Mouse (Mus musculus): ENCODE measurements around the gene Tmem141. TPM values are rescaled to one million over a fixed set of nuclear protein-coding genes. Genes with fewer than 3 reads are reported as not detected.

Tmem141 gene
- total RNA-seq, 2 experiments from 2014 or later, result 3.0 to 5.9 TPM

DNA sequence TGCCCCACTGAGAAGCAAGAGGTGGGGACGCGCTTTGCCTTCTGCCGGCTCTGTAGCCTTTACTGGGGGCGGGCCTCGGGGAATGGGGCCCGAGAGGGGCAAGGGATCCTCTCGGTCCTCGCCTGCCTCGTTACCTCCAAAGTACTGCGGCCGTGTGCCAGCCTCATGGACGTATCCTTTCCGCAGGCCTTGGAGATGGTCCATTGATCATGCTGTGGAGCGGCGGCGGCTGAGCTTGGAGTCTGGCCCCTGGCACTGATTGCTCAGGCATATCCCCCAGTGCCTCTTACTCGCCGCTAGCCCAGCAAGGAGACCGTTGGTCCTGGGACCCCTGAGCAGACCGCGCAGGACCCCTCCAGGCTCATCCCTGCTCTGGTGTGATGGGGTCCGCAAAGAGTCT is 5.4 kb downstream of the Tmem141 start:
- ATAC-seq (replicated peaks; ENCODE audit: low FRiP score, low TSS enrichment, poor library complexity, severe bottlenecking), result no peak

DNA sequence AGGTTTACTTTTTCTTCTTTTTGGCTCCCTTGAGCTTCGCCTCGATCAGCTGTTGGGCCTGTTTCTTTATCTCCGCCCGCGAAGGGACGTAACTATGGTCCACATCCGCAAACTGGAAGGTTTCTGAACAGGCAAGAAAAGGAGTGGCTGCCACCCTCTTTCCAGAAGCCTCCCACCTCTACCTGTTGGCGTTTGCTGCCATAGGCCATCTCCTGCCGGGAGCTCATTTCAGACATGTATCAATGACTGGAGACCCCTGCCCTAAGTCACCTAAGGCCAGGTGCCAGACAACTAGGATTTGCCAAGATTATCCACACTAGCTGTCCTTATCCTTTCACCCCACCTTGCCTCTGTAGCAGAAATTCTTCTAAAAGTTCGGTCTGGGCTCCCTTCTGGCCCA is 13.1 kb downstream of the Tmem141 start:
- peak; percentile 9; the same call in 1 of the 2 replicates for ATAC-seq (replicated peaks; ENCODE audit: low FRiP score, low TSS enrichment, poor library complexity, severe bottlenecking)

DNA sequence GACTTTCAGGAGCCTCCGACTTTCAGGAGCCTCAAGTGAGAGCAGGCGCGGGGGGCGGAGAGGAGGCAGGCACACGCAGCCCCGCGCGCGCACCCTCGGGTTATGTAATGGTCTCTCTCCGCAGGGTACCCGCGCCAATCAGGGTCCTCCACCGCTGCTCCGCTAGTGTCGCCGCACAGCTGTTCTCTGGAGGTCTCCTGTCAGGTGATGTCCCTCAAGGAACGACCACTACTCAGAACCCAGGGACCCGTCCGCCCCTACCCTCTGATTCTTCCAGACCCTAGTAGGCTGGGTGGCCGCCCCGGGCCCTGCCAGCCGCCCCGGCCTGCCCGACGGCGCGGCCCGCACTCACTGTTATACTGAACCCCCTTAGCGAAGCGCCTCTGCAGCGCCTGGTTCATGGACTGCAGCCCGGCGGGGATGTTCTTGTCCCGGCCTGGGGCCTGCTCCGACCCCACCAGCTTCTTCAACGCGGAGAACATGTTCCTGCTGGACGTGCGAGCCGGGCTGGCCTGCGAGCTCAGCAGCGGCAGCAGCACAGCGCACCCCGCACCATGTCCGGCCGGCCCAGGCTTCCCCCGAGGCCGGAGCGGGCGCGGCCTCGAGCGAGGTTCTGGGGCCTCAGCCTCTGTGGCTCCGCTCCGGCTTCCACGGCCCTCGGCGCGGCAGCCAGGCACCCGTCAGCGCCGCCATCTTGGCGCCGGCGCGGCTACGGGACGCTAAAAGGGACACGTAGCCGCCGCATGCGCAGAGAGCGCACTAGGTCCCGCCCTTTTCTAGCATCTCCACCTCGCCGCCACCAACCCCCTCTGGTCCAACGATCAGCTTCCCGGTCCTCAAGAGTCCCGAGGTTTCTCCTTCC is 13.8 kb downstream of the Tmem141 start, which contains the start of gene Rabl6:
Rabl6 (minus strand) TSS at position 761 of the 862 bp plus-strand sequence.
- ATAC-seq (replicated peaks; ENCODE audit: low FRiP score, low TSS enrichment, poor library complexity, severe bottlenecking), result peak; percentile 80

DNA sequence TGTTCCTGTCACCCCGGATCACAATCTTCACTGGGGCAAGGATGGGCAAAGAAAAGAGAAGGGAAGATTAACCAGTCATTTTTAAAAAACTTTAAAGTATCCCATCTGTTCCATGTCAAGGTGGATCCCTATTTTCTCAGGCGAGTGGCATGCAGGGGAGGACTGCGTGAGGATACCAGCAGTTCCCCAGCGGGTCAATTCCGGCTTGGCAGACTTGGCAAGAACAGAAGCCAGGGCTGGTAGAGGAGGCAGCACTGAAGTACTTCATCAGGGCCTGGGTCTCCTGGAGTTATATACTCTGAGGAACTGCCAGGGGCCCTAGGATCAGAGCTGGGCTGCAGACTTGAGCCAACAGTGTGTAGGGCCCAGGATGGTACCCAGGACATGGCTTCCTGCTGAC is 19.3 kb downstream of the Tmem141 start:
- ATAC-seq (replicated peaks; ENCODE audit: low FRiP score, low TSS enrichment, poor library complexity, severe bottlenecking), result no peak

DNA sequence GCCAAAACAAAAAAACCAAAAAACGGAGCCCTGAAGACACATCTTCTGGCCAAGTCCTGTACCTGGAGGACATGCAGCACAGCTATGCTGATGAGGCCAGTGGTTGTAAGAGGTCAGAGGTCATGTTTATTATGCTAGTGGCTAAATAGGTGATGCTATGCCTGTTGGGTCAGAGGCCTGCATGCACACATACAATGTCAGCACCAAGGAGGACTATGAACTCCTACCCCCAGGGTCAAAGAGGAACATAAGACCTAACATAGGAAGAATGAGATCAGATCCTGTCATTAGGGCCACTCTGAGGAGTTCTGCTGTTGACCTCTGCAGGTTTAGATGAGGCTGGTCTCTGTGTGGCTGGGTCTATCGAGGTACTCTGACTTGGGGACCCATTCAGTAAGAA is 21.8 kb downstream of the Tmem141 start:
- no peak for ATAC-seq (replicated peaks; ENCODE audit: low FRiP score, low TSS enrichment, poor library complexity, severe bottlenecking)

DNA sequence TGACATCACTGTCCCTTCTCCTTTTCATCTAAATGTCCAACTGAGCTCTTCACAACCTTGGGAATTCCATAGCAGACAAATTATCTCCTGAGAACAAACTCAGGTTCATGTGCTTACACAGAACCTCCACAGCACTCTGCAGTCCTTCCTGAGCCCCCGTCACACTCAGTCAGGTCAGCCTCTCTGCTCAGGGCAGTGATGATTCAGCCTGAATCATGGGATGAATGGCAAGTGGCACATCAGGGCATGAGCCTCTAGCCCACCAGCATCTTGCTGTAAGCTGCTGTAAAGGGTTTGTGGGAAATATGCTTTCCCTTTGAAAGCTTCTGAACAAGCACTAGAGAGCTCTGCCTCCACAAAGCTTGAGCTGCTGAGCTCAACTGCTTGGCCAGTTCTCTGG is 23.1 kb downstream of the Tmem141 start:
- ATAC-seq (replicated peaks; ENCODE audit: low FRiP score, low TSS enrichment, poor library complexity, severe bottlenecking), result no peak

DNA sequence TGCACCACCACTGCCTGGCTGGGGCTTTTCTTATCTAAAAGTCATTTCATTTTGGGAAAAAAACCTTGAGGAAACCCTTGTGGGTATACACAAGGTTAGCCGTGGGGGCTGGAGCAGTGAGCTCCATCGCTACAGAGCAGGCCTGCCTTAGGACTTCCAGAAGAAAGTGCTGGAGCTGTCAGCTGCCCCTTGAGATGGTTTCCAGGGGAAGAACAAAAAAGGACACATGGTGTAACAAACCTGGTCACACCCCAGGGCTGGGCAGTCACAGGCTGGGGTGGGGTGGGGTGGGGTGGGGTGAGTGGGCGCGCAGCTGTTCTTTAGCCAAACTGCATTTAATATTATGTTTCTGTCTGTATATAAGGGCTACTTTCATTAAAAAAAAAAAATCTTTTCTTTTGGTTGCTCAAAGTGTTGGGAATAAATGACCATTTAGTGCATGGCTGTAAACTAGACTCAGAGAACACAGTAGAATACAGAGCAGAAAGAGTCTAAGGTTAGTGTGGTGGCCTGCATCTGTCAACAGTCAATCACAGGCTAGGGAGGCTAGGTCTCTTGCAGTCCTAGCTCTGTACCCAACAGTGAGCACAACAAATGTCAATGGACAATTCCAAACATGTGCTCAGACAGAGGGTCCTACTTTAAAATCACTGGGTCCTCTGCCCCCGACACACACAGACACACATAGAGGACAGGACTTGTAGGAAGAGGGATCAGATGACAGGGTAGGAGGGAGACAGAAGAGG is 24.9 kb downstream of the Tmem141 start:
- no peak for ATAC-seq (replicated peaks; ENCODE audit: low FRiP score, low TSS enrichment, poor library complexity, severe bottlenecking)

DNA sequence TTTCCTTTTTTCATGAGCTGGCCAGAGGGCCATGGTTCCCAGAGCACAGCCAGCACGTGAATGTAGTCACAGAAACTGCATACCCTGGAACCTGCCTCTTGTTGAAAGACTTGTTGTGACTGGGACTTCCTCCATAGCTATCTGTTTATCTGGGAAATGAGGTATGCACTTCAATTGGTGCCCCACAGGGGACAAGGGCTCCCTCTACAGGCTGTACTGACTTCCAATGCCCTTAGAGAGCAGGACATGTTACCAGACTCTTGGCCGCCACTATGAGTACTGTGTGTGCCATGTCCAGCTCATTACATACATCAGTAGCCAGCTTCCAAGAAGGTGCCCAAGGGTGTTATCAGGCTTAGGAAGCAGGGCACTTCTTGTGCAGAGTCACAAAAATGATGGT is 29.9 kb downstream of the Tmem141 start:
- peak; percentile 64 for ATAC-seq (replicated peaks; ENCODE audit: low FRiP score, low TSS enrichment, poor library complexity, severe bottlenecking)

DNA sequence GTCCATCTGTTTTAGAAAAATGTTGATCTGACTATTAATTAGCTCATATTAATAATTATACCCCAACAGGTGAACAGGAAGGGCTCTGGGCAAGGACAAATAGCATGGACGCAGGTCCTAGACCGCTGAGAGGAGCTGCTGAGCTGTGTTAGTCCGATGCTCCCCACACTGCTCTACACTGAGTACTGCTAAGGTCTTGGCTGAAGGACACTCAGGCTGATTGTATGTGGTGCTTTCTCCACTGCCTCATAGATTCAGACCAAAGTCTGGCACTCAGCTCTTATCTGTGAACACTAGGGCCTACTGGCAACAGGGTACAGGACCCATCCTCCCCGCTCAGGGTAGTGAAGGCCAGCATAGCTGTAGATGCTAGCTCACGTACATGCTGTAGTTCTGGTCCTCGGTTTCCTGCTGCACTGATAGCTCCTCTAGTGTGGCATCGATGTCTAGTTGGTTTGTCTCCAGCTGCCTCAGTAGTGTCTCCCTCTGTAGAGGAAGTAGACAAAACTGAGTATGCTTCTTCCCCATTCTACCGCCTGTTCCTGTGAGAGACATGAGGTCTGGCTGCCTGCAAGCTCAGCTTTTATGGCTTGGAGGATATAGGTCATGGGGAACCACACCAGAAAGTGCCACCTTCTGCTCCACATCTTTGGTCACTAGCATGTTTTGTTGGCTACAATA is 33.4 kb downstream of the Tmem141 start:
- no peak for ATAC-seq (replicated peaks; ENCODE audit: low FRiP score, low TSS enrichment, poor library complexity, severe bottlenecking)

DNA sequence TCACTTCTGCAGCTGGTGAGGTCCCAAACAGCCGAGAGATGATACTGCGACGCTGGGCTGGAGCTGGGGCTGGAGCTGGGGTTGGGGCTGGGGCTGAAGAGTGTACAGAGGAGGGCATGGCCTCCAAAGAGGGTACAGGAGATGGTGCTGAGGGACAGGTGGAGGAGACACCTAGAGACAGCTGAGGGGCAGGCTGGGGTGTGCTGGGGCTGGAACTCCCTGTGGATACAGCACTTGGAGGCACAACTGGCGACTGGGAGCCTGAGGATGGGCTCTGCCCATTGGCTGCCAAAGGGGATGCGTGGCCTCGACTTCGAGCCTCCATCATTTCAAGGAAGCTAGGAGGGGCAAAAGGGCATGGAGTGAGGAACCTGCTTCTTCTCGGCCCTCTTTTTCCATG is 34.5 kb downstream of the Tmem141 start:
- ATAC-seq (replicated peaks; ENCODE audit: low FRiP score, low TSS enrichment, poor library complexity, severe bottlenecking), result no peak

DNA sequence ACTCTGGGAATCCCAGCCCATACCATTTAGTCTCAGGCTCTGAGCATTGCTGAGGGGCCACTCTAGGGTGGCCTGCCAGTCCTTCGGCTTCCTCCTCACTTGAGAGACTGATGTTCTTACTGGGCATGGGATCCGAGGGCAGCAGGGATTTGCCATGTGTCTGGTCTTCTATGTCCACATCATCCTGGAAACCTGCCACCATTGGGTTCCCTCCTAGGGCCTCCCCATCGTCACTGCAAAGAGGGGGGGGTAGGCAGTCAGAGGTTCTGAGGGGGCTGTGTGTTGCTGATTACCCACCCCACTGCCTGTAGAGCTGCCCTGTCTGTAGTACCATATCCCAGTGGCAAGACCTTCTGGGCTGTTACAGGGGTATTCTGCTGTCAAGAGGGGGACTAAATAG is 36.2 kb downstream of the Tmem141 start:
- ATAC-seq (replicated peaks; ENCODE audit: low FRiP score, low TSS enrichment, poor library complexity, severe bottlenecking), result no peak

DNA sequence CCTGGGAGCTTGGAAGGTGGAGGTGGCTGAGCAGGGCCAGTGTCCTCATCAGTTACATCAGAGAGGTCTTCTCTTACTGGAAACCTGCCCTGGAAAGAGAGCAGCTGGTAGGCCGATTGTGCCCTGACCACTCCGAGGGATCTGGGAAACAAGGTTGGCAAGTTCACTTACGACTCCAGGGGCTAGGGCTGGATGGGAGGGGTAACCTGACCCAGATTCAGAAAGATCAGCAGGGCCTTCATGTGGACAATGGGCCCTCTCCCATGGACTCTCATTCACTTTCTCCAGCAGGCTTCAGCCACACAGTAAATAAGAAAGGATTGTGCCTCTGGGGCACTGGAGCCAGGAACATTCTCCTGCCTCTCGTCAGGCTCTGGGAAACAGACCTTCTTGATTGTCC is 36.9 kb downstream of the Tmem141 start:
- no peak for ATAC-seq (replicated peaks; ENCODE audit: low FRiP score, low TSS enrichment, poor library complexity, severe bottlenecking)

DNA sequence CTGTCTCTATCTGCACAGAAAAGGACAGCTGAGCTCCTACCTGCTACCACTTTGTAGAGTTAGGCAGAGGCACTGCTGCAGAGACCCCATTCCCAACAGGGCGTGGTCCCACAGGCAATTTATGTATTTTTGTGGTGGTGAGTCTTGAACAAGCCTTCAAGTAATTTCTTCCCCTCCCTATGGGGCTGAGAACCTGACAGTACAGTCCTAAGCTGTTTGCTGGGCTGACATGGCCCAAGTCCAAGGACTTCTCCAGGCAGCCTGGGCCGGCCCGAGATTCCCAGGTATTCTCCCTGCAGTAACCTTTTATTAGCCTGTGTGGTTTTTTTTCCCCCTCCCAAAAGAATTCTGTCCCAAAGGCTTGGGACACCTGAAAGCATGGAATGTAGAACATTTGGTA is 37.7 kb downstream of the Tmem141 start:
- no peak for ATAC-seq (replicated peaks; ENCODE audit: low FRiP score, low TSS enrichment, poor library complexity, severe bottlenecking)

DNA sequence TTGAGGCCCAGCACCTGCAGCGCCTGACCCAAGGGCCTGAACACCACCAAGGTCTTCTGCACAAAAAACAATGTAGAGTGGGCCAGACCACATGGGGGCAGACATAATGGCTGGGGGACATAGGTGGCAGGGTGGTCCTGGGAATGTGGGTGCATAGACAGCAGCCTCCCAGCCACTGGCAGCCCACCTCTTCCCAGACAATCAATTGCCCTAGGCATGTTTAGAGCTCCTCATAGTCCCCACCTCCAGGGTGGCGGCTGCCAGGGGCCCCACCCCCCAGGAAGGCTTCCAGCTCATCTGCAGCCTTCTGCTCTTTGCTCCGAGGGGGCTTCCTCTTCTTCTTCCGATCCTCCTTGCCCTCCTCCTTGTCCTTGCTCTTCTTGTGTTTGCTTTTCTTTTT is 38.2 kb downstream of the Tmem141 start:
- no peak for ATAC-seq (replicated peaks; ENCODE audit: low FRiP score, low TSS enrichment, poor library complexity, severe bottlenecking)

DNA sequence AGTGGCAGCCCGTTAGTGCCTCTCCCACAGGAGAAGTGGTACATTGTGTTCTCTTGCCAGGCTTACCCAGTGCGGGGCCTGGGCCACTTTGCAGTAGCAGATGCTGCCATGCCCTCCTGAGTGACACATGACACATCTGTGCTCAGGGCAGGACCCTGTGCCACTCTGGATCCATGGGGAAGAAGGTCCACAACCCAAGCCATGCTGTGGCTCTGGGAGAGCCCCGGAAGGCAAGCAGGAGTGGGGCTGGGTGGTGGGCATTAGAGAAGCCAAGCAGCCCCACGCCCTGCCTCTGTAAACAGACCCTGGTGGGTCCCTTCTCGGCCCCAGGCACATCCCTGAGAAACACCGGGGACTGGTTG is 38.7 kb downstream of the Tmem141 start:
- ATAC-seq (replicated peaks; ENCODE audit: low FRiP score, low TSS enrichment, poor library complexity, severe bottlenecking), result no peak

DNA sequence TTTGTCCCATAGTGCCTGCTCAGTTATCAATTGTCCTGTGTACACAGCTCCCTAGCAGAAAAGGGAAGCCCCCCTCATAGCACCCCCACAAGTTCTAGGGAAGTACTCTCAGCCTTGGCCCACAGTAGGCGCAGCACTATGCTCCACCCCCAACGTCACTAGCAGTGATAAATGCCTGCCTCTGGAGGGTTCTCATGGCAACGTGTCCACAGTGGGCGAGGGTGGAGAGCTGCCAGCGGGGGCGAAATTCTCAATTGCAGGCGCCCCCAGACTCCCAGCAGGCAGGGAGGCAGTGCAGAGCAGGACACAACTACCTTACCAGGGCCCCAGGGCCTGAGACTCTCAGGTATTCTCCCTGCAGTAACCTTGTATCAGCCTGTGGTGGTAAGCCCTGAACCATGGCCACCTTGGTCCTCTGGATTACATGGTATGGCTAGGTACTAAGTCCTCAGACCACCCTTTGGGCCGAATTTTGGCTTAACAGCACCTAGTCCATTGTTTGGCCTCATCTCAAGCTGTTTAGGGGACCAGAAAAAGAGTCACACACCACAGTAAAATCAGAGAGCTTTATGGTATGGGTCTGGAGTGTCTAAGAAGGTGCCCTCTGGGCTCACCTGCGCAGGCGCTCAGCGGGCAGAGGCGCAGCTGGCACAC is 39.2 kb downstream of the Tmem141 start:
- ATAC-seq (replicated peaks; ENCODE audit: low FRiP score, low TSS enrichment, poor library complexity, severe bottlenecking), result no peak; the same call in 1 of the 2 replicates

DNA sequence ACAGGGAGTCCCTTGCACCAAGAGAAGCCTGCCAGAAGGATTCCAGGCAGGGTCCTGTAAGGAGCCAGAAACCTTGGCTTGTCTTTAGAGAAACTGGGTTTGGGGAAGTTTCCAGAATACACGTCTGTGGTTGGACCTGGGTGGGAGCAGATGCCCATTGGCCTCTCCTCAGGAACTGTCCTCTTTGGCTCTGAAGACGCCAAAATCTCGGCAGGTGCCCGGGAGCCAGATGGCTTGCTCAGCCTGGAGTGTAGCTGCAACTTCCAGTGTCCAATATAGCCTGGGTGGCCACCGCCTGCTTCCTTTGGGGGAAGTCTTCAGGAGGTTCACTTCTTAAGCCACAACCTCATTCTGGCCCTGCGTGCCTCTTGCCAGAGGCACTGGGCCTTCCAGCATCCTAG is 39.9 kb downstream of the Tmem141 start:
- ATAC-seq (replicated peaks; ENCODE audit: low FRiP score, low TSS enrichment, poor library complexity, severe bottlenecking), result no peak

DNA sequence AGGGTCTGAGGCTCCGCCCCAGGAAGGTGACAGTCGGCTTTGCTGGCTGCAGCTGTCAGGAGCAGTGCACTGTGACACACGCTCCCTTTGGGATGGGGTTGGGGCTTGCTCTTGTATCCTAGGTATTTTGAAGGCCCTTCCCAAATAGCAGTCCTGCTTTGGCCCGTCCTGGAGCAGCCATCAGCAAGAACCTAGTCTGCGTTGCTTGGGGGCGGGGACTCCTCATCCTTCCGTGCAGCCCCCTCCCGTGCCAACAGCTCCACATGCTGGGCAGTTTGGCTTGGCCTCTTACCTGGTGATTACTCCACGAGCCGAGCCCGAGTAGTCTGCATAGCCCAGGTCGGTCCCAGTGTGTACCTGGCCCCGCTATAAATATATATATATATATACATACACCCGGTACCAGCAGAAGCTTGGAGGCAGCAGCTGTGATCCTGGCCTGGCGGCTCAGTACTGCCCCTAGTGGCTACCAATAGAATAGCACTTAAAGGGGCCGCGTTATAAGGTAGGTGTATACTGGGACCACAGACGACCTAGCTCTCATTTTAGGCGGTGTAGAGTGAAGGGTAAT is 40.4 kb downstream of the Tmem141 start, which contains the start of gene Ajm1:
Ajm1 (minus strand) TSS at position 464 of the 571 bp plus-strand sequence.
- ATAC-seq (replicated peaks; ENCODE audit: low FRiP score, low TSS enrichment, poor library complexity, severe bottlenecking), result peak; percentile 69

DNA sequence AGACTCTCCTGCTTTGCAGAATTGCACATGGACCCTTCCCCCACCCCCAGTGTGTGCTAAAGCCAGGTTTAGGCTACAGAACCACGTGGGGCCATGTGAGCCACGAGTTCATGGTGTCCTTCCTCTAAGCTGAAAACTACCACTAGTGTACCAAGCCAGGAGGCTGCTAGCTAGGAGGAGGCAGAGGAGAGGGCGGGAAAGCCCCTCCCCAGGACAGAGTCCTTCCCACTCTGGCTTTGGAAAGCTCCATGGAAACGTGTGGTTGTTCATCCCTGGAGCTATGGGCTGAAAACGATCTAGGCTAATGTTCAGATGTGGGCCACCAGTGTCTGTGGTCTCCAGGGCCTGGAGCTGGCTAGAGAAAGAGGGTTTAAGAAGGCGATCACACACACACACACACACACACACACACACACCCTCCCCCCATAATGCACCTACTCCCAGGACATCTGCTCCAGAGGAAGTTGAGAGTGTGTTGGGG is 41.1 kb downstream of the Tmem141 start:
- ATAC-seq (replicated peaks; ENCODE audit: low FRiP score, low TSS enrichment, poor library complexity, severe bottlenecking), result no peak

Data from megakaryocyte-erythroid progenitor cell, adult 5-6 weeks (primary cell).